Mouse (Mus musculus) MEL (cell line): ENCODE results near the gene Hdac4. TPM values are rescaled to one million over a fixed set of nuclear protein-coding genes. Genes with fewer than 3 reads are reported as not detected.

ENCODE experiments used
- DNase-seq: peaks from one replicate; pipeline ENCODE4 v3.0.0; 2011; ENCODE audit warnings: low read depth, low spot score
- H3K27ac ChIP-seq: 2 replicates; pipeline ENCODE4 v1.5.1; 2012; ENCODE audit warnings: low read depth, mild to moderate bottlenecking, control low read depth, low read length, moderate library complexity; ENCODE audit not compliant: control insufficient read depth
- H3K27me3 ChIP-seq, 2 experiments: fragments of 150-350 bp in 1 of 2; sonication (generic) in 1 of 2; 2 replicates each; pipeline ENCODE4 v1.6.1; 2012; ENCODE audit warnings: low read length in 2 of 2, mild to moderate bottlenecking in 2 of 2, improper control_type of control experiment in 1 of 2, moderate library complexity in 1 of 2; ENCODE audit not compliant: insufficient read depth in 2 of 2, control insufficient read depth in 1 of 2
- H3K36me3 ChIP-seq, 2 experiments: 2 replicates each; pipeline ENCODE4 v1.6.1; 2012 to 2014; ENCODE audit warnings: low read length in 2 of 2, improper control_type of control experiment in 1 of 2, inconsistent platforms in 1 of 2, mild to moderate bottlenecking in 1 of 2; ENCODE audit not compliant: insufficient read depth in 2 of 2, control insufficient read depth in 1 of 2
- H3K4me1 ChIP-seq, 2 experiments: fragments of 150-350 bp in 1 of 2; sonication (generic) in 1 of 2; 2 replicates each; pipeline ENCODE4 v1.6.1; 2012; ENCODE audit warnings: low read length in 2 of 2, improper control_type of control experiment in 1 of 2, mild to moderate bottlenecking in 1 of 2; ENCODE audit not compliant: insufficient read depth in 2 of 2, control insufficient read depth in 1 of 2
- H3K4me3 ChIP-seq, 2 experiments: fragments of 150-350 bp in 1 of 2; sonication (generic) in 1 of 2; 2 replicates each; pipeline ENCODE4 v1.5.1; 2012; ENCODE audit warnings: low read depth in 2 of 2, low read length in 2 of 2, mild to moderate bottlenecking in 2 of 2, moderate library complexity in 2 of 2, control low read depth in 1 of 2, improper control_type of control experiment in 1 of 2; ENCODE audit not compliant: control insufficient read depth in 1 of 2, insufficient read depth in 1 of 2
- H3K79me2 ChIP-seq: 2 replicates; pipeline ENCODE4 v1.6.1; 2012; ENCODE audit warnings: mild to moderate bottlenecking, low read length, moderate library complexity; ENCODE audit not compliant: control insufficient read depth, poor library complexity, insufficient read depth
- H3K9ac ChIP-seq: 2 replicates; pipeline ENCODE4 v1.6.1; 2012; ENCODE audit warnings: low read depth, mild to moderate bottlenecking, control low read depth, low read length, moderate library complexity; ENCODE audit not compliant: control insufficient read depth, poor library complexity, severe bottlenecking
- H3K9me3 ChIP-seq: fragments of 150-350 bp; sonication (generic); replicated peaks from 2 replicates; pipeline ENCODE4 v1.6.1; 2012; ENCODE audit warnings: mild to moderate bottlenecking, low read length, improper control_type of control experiment, moderate library complexity; ENCODE audit not compliant: insufficient read depth
- BHLHE40 ChIP-seq: IDR thresholded peaks from 2 replicates; pipeline ENCODE4 v1.6.1; 2012; ENCODE audit warnings: low read depth, mild to moderate bottlenecking, inconsistent platforms, low read length, improper control_type of control experiment, borderline replicate concordance
- CHD1 ChIP-seq: IDR thresholded peaks from 2 replicates; pipeline ENCODE4 v1.6.1; 2012; ENCODE audit warnings: low read depth, mild to moderate bottlenecking, inconsistent platforms, low read length, improper control_type of control experiment
- CHD2 ChIP-seq: IDR thresholded peaks from 2 replicates; pipeline ENCODE4 v1.6.1; 2011; ENCODE audit warnings: low read length, improper control_type of control experiment
- CTCF ChIP-seq, 3 experiments: IDR thresholded peaks in 2 of 3; conservative IDR thresholded peaks in 1 of 3; 2 replicates each; pipeline ENCODE4 v1.5.1; 2011 to 2012; ENCODE audit warnings: low read length in 3 of 3, low read depth in 2 of 3, mild to moderate bottlenecking in 2 of 3, improper control_type of control experiment in 1 of 3, inconsistent platforms in 1 of 3, mixed read lengths in 1 of 3, moderate library complexity in 1 of 3; ENCODE audit not compliant: control insufficient read depth in 1 of 3, insufficient read depth in 1 of 3, poor library complexity in 1 of 3, severe bottlenecking in 1 of 3
- E2F4 ChIP-seq: IDR thresholded peaks from 2 replicates; pipeline ENCODE4 v1.6.1; 2011; ENCODE audit warnings: low read depth, low read length, improper control_type of control experiment, borderline replicate concordance
- EP300 ChIP-seq, 2 experiments: IDR thresholded peaks; 2 replicates each; pipeline ENCODE4 v1.6.1; 2011; ENCODE audit warnings: improper control_type of control experiment in 2 of 2, low read length in 2 of 2, low read depth in 1 of 2, mild to moderate bottlenecking in 1 of 2
- GABPA ChIP-seq: IDR thresholded peaks from 2 replicates; pipeline ENCODE4 v1.6.1; 2012; ENCODE audit warnings: low read depth, mild to moderate bottlenecking, inconsistent platforms, low read length, improper control_type of control experiment, moderate library complexity
- HCFC1 ChIP-seq: IDR thresholded peaks from 2 replicates; pipeline ENCODE4 v1.6.1; 2012; ENCODE audit warnings: low read depth, mild to moderate bottlenecking, inconsistent platforms, low read length, improper control_type of control experiment, moderate library complexity
- JUND ChIP-seq: IDR thresholded peaks from 2 replicates; pipeline ENCODE4 v1.6.1; 2011; ENCODE audit warnings: low read depth, mild to moderate bottlenecking, improper control_type of control experiment, low read length
- KAT2A ChIP-seq: conservative IDR thresholded peaks from 2 replicates; pipeline ENCODE4 v1.6.1; 2012; ENCODE audit warnings: low read depth, low read length, improper control_type of control experiment, inconsistent platforms
- MEF2A ChIP-seq: IDR thresholded peaks from 2 replicates; pipeline ENCODE4 v1.6.1; 2014; ENCODE audit warnings: low read depth, mild to moderate bottlenecking, inconsistent platforms, low read length, improper control_type of control experiment; ENCODE audit not compliant: poor library complexity, insufficient replicate concordance, severe bottlenecking; ENCODE audit errors: extremely low read depth
- MYB ChIP-seq: IDR thresholded peaks from 2 replicates; pipeline ENCODE4 v1.6.1; 2011; ENCODE audit warnings: mild to moderate bottlenecking, low read depth, low read length, improper control_type of control experiment
- NELFE ChIP-seq: IDR thresholded peaks from 2 replicates; pipeline ENCODE4 v1.6.1; 2011; ENCODE audit warnings: low read depth, low read length, improper control_type of control experiment
- POLR2A ChIP-seq, 2 experiments: IDR thresholded peaks; 2 replicates each; pipeline ENCODE4 v1.6.1; 2011 to 2012; ENCODE audit warnings: low read length in 2 of 2, mild to moderate bottlenecking in 2 of 2, control low read depth in 1 of 2, improper control_type of control experiment in 1 of 2, low read depth in 1 of 2, moderate library complexity in 1 of 2; ENCODE audit not compliant: control insufficient read depth in 1 of 2, insufficient read depth in 1 of 2, poor library complexity in 1 of 2
- POLR2AphosphoS5 ChIP-seq: IDR thresholded peaks from 2 replicates; pipeline ENCODE4 v1.6.1; 2012; ENCODE audit warnings: low read depth, borderline replicate concordance, mild to moderate bottlenecking, inconsistent platforms, low read length, moderate library complexity, mixed read lengths
- RAD21 ChIP-seq: IDR thresholded peaks from 2 replicates; pipeline ENCODE4 v1.6.1; 2011; ENCODE audit warnings: mild to moderate bottlenecking, low read depth, low read length, improper control_type of control experiment
- RCOR1 ChIP-seq: IDR thresholded peaks from 2 replicates; pipeline ENCODE4 v1.6.1; 2012; ENCODE audit warnings: low read depth, mild to moderate bottlenecking, inconsistent platforms, low read length, improper control_type of control experiment
- SIN3A ChIP-seq: IDR thresholded peaks from 2 replicates; pipeline ENCODE4 v1.6.1; 2012; ENCODE audit warnings: low read length, improper control_type of control experiment, inconsistent platforms
- SMC3 ChIP-seq: IDR thresholded peaks from 2 replicates; pipeline ENCODE4 v1.6.1; 2011; ENCODE audit warnings: low read depth, low read length, improper control_type of control experiment
- TCF12 ChIP-seq: IDR thresholded peaks from 2 replicates; pipeline ENCODE4 v1.6.1; 2014; ENCODE audit warnings: low read depth, mild to moderate bottlenecking, inconsistent platforms, low read length, improper control_type of control experiment, moderate library complexity
- UBTF ChIP-seq: IDR thresholded peaks from 2 replicates; pipeline ENCODE4 v1.6.1; 2012; ENCODE audit warnings: low read depth, mild to moderate bottlenecking, inconsistent platforms, low read length, improper control_type of control experiment, moderate library complexity, borderline replicate concordance; ENCODE audit not compliant: insufficient read depth
- USF1 ChIP-seq: IDR thresholded peaks from 2 replicates; pipeline ENCODE4 v1.6.1; 2014; ENCODE audit warnings: low read depth, mild to moderate bottlenecking, inconsistent platforms, low read length, improper control_type of control experiment, moderate library complexity
- ZC3H11A ChIP-seq: IDR thresholded peaks from 2 replicates; pipeline ENCODE4 v1.6.1; 2012; ENCODE audit warnings: low read depth, mild to moderate bottlenecking, inconsistent platforms, low read length, improper control_type of control experiment
- ZKSCAN1 ChIP-seq: IDR thresholded peaks from 2 replicates; pipeline ENCODE4 v1.6.1; 2012; ENCODE audit warnings: low read depth, mild to moderate bottlenecking, inconsistent platforms, low read length, improper control_type of control experiment, moderate library complexity
- ZNF384 ChIP-seq: IDR thresholded peaks from 2 replicates; pipeline ENCODE4 v1.6.1; 2012; ENCODE audit warnings: low read depth, mild to moderate bottlenecking, inconsistent platforms, low read length, improper control_type of control experiment
- polyA plus RNA-seq, 2 experiments: library from polyadenylated mRNA; stranded (reverse) in 1 of 2; unstranded in 1 of 2; fragments of >175 nt in 1 of 2; fragments of >200 nt in 1 of 2; gene quantifications; 2 replicates each; pipeline versions ENCODE4 v1.2.1 to v1.2.4; 2012; ENCODE audit warnings: low replicate concordance in 2 of 2, low read depth in 1 of 2; ENCODE audit not compliant: insufficient read length in 2 of 2, insufficient read depth in 1 of 2, missing spikeins in 1 of 2
- total RNA-seq: library from RNA; depleted of rRNA; stranded (reverse); fragments of 300-350 nt; gene quantifications from 2 replicates; pipeline ENCODE4 v1.2.3, GENCODE M21; 2012

The Hdac4 gene
- total and polyA plus RNA-seq, 3 experiments: 11.0 to 19.5 (median 12.3) TPM

DNA sequence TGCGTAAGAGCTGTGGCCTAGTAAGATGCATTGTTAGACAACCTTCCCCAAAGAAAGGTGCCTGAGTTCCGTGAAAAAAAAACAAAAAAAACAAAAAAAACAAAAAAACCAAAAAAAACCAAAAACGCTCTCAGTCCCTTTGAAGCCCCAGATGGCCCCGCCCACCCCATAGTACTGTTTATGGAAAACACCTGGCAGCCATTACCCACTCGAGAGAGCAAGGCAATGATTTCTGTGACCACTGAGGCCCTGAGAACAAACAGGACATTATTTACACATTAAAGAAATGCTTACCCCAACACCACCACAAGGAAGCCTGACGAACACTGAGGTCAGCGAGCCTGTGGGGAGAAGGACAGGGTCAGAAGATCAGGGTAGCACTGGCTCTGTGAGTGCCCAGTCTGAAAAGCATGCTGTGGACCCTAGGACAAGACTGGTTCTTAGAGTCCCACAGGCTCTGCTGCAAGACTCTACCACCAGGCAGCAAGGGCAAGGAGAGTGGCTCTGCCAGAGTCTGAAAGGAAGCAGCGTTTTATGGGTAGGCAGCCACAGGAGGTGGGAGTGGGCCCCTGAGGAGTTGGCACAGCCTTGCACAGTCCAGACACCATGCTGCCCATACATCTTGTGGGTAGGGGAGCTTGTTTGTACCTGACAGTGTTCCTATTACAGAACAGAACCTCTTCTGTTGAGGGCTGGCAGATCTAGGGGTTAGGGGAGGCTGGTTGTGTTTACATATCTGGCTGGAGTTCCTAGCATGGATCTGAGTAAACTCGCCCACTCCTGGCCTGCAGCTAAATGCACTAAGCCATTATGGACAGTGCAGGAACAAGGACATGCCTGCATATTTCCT lies 230.8 kb downstream of the Hdac4 start:
- Histone ChIP-seq H3K79me2 (no peaks in the 10 kb centered on the region), H3K27ac (no peak overlapping the region), H3K9ac (no peak overlapping the region), H3K36me3 (peaks cover 0 to 4% of the 10 kb centered on the region in 2 experiments; a peak in 1 of 4 replicates), H3K4me1 (no peaks in the 10 kb centered on the region), H3K4me3 (no peak overlapping the region), H3K27me3 (no peaks in the 10 kb centered on the region), H3K9me3 (no peaks in the 10 kb centered on the region)
- TF ChIP-seq E2F4: no peak
- no peak for DNase-seq

DNA sequence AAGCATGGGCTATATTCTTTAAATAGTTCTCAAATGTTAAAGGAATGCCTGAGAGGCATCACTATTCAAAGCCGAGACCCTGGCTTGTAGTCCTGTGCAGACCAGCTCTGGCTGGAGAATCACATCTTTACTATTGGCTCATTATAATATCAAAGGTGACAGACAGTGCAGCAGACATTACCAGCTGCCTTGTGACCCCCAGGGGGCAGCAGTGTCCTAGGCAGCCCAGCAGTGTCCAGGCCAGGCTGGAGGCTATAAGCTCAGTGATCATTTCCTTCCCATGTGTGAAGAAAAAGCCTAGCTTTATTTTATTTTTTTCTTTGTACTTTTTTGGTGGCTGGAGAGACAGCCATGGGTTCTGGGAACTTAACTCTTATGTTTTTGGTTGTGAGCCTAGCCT lies 233.2 kb downstream of the Hdac4 start:
- H3K27ac ChIP-seq: no peak overlapping the region
- H3K4me3 ChIP-seq: no peak overlapping the region
- H3K4me1 ChIP-seq: no peaks in the 10 kb centered on the region
- peaks cover 0 to 2% of the 10 kb centered on the region in 2 experiments; a peak in 1 of 4 replicates for H3K36me3 ChIP-seq
- no peaks in the 10 kb centered on the region for H3K27me3 ChIP-seq
- no peaks in the 10 kb centered on the region for H3K79me2 ChIP-seq
- no peaks in the 10 kb centered on the region for H3K9me3 ChIP-seq
- no peak for TF ChIP-seq USF1
- TF ChIP-seq BHLHE40: no peak
- TF ChIP-seq CHD2: no peak
- TF ChIP-seq GABPA: no peak
- TF ChIP-seq RCOR1: no peak
- no peak for TF ChIP-seq E2F4
- no peak for TF ChIP-seq ZKSCAN1
- no peak for TF ChIP-seq ZNF384
- no peak for TF ChIP-seq SIN3A
- no peak for TF ChIP-seq HCFC1
- TF ChIP-seq TCF12: no peak
- no peak for TF ChIP-seq POLR2A (IDR thresholded peaks at IDR 0.05; ENCODE audit: control insufficient read depth in 1 of 2, insufficient read depth in 1 of 2, low read depth in 1 of 2, low read length in 2 of 2, poor library complexity in 1 of 2)
- peak; percentile 90 for TF ChIP-seq SMC3
- no peak for TF ChIP-seq MYB
- TF ChIP-seq RAD21: peak; percentile 86
- no peak for TF ChIP-seq MEF2A
- TF ChIP-seq ZC3H11A: peak; percentile 78
- TF ChIP-seq EP300 (IDR thresholded peaks at IDR 0.05; ENCODE audit: low read depth in 1 of 2, low read length in 2 of 2): no peak
- TF ChIP-seq CHD1: no peak
- no peak for TF ChIP-seq UBTF
- no peak for TF ChIP-seq KAT2A
- no peak for TF ChIP-seq POLR2AphosphoS5
- TF ChIP-seq JUND: no peak
- peak; percentile 75 to 90 (median 81) for TF ChIP-seq CTCF (IDR thresholded peaks at IDR 0.05 in 2 of 3, conservative IDR thresholded peaks at IDR 0.05 in 1 of 3; ENCODE audit: control insufficient read depth in 1 of 3, insufficient read depth in 1 of 3, low read depth in 2 of 3, low read length in 3 of 3, poor library complexity in 1 of 3, severe bottlenecking in 1 of 3)
- TF ChIP-seq NELFE: no peak
- no peak overlapping the region for H3K9ac ChIP-seq
- peak; percentile 57 for DNase-seq
